Mouse (Mus musculus) ES-E14 (cell line): Measurements from ENCODE around the gene 1810030O07Rik. TPM values are rescaled to one million over a fixed set of nuclear protein-coding genes. Genes with fewer than 3 reads are reported as not detected.

Experiments
- DNase-seq: peaks from one replicate; pipeline ENCODE4 v3.0.0-alpha.2; 2013; ENCODE audit warnings: low read depth, low spot score
- H3K27ac ChIP-seq: 2 replicates; pipeline ENCODE4 v1.5.1; 2012; ENCODE audit warnings: low read depth, mild to moderate bottlenecking, low read length, moderate library complexity, mixed read lengths; ENCODE audit not compliant: poor library complexity, insufficient read depth, severe bottlenecking
- H3K36me3 ChIP-seq: 2 replicates; pipeline ENCODE4 v1.6.1; 2012; ENCODE audit warnings: mild to moderate bottlenecking, low read length, moderate library complexity, mixed read lengths; ENCODE audit not compliant: control insufficient read depth, poor library complexity, insufficient read depth, severe bottlenecking
- H3K4me1 ChIP-seq, 2 experiments: fragments of 150-350 bp in 1 of 2; sonication (generic) in 1 of 2; 2 replicates each; pipeline ENCODE4 v1.6.1; 2012; ENCODE audit warnings: low read length in 2 of 2, mild to moderate bottlenecking in 1 of 2, mixed read lengths in 1 of 2; ENCODE audit not compliant: control insufficient read depth in 2 of 2, insufficient read depth in 2 of 2, poor library complexity in 1 of 2
- H3K4me3 ChIP-seq, 2 experiments: fragments of 150-350 bp in 1 of 2; sonication (generic) in 1 of 2; 2 replicates each; pipeline ENCODE4 v1.5.1; 2012; ENCODE audit warnings: low read length in 2 of 2, low read depth in 1 of 2, mild to moderate bottlenecking in 1 of 2, mixed read lengths in 1 of 2; ENCODE audit not compliant: insufficient read depth in 1 of 2, poor library complexity in 1 of 2, severe bottlenecking in 1 of 2
- H3K9ac ChIP-seq: 2 replicates; pipeline ENCODE4 v1.6.1; 2012; ENCODE audit warnings: low read depth, mild to moderate bottlenecking, low read length, mixed read lengths; ENCODE audit not compliant: poor library complexity, insufficient read depth, severe bottlenecking
- H3K9me3 ChIP-seq: fragments of 150-350 bp; sonication (generic); 2 replicates; pipeline ENCODE4 v1.6.1; 2012; ENCODE audit warnings: low read depth, mild to moderate bottlenecking, low read length; ENCODE audit not compliant: control insufficient read depth, insufficient read depth
- CHD2 ChIP-seq: IDR thresholded peaks from 2 replicates; pipeline ENCODE4 v1.6.1; 2014; ENCODE audit warnings: mild to moderate bottlenecking, low read depth, low read length, inconsistent platforms
- HCFC1 ChIP-seq: IDR thresholded peaks from 2 replicates; pipeline ENCODE4 v1.6.1; 2012; ENCODE audit warnings: low read length, inconsistent platforms, borderline replicate concordance; ENCODE audit not compliant: insufficient read depth
- MAFK ChIP-seq: IDR thresholded peaks from 2 replicates; pipeline ENCODE4 v1.6.1; 2014; ENCODE audit warnings: mild to moderate bottlenecking, low read depth, low read length, inconsistent platforms; ENCODE audit not compliant: insufficient read depth
- ZC3H11A ChIP-seq: IDR thresholded peaks from 2 replicates; pipeline ENCODE4 v1.6.1; 2012; ENCODE audit warnings: low read depth, mild to moderate bottlenecking, inconsistent platforms, low read length, borderline replicate concordance
- ZNF384 ChIP-seq: IDR thresholded peaks from 2 replicates; pipeline ENCODE4 v1.6.1; 2012; ENCODE audit warnings: low read depth, low read length, inconsistent platforms
- in situ Hi-C, 2 experiments: fragments of 600-800 bp; cut with MboI; formaldehyde crosslinking; loops; one replicate each; pipeline ENCODE4 v1.15.1; 2025; ENCODE audit warnings: low sequenced_read_pairs in 2 of 2, inconsistent platforms in 1 of 2; ENCODE audit not compliant: unreplicated experiment in 2 of 2
- total RNA-seq: library from RNA; depleted of rRNA; stranded (reverse); fragments of 300-350 nt; gene quantifications from 2 replicates; pipeline ENCODE4 v1.2.3, GENCODE M21; 2012

1810030O07Rik gene
- total RNA-seq, 1 experiment: 24.0 TPM

- no peak overlapping the region for H3K9ac ChIP-seq
- no peak for DNase-seq
- no peak overlapping the region for H3K27ac ChIP-seq
- peaks cover 2% of the 10 kb centered on the region for H3K36me3 ChIP-seq
- no peaks in the 10 kb centered on the region for H3K4me1 ChIP-seq
- no peak overlapping the region for H3K4me3 ChIP-seq
- no peak for TF ChIP-seq HCFC1
- no peak for TF ChIP-seq CHD2
- TF ChIP-seq ZC3H11A: no peak
- TF ChIP-seq MAFK: no peak
- TF ChIP-seq ZNF384: no peak
- in situ Hi-C loops: loop anchor here in 1 of 2 experiments (25.0 kb wide), 2 partner anchors 176 to 526 kb away; no protein-coding TSS in a partner anchor
- H3K9me3 ChIP-seq: no peaks in the 10 kb centered on the region
Measured at GRCm38 (mm10) chrX:12686071-12686470, 12.6 kb upstream of the 1810030O07Rik start.

GRCm38 (mm10) chrX:12677396-12677795 is 3.9 kb upstream of the 1810030O07Rik start:
- no peak overlapping the region for H3K4me3 ChIP-seq
- H3K36me3 ChIP-seq: no peaks in the 10 kb centered on the region
- TF ChIP-seq ZNF384: no peak
- TF ChIP-seq ZC3H11A: 0 out of 2 replicates have a peak, but pooled peaks have one; percentile 57
- DNase-seq: peak; percentile 29
- H3K4me1 ChIP-seq: no peaks in the 10 kb centered on the region
- H3K9ac ChIP-seq: no peak overlapping the region
- in situ Hi-C loops: loop anchor here in 1 of 2 experiments (25.0 kb wide), 2 partner anchors 185 to 535 kb away; no protein-coding TSS in a partner anchor
- no peak overlapping the region for H3K27ac ChIP-seq
- H3K9me3 ChIP-seq: no peaks in the 10 kb centered on the region

- Histone ChIP-seq H3K36me3 (peaks cover 4% of the 10 kb centered on the region), H3K9me3 (no peaks in the 10 kb centered on the region), H3K27ac (no peak overlapping the region), H3K4me1 (no peaks in the 10 kb centered on the region), H3K4me3 (no peak overlapping the region), H3K9ac (no peak overlapping the region)
- in situ Hi-C loops: no loop called here
- TF ChIP-seq MAFK (no peak), ZC3H11A (no peak), CHD2 (no peak), ZNF384 (no peak)
- no peak for DNase-seq
Measured at GRCm38 (mm10) chrX:12653879-12654278, 19.6 kb downstream of the 1810030O07Rik start.

GRCm38 (mm10) chrX:12651906-12652305 is 21.6 kb downstream of the 1810030O07Rik start:
- TF ChIP-seq HCFC1: peak; percentile 42; the same call in 1 of the 2 replicates
- no peak for TF ChIP-seq MAFK
- no peak for TF ChIP-seq ZNF384
- Histone ChIP-seq H3K9me3 (no peaks in the 10 kb centered on the region), H3K9ac (peak overlapping the region; percentile 73), H3K4me3 (peak overlapping the region; percentile 61), H3K36me3 (peaks cover 2% of the 10 kb centered on the region; the same call in 1 of the 2 replicates), H3K27ac (no peak overlapping the region), H3K4me1 (no peaks in the 10 kb centered on the region)
- no peak for DNase-seq
- in situ Hi-C loops: no loop called here
